Mouse (Mus musculus): ENCODE data around the gene 1700113H08Rik.

DNA sequence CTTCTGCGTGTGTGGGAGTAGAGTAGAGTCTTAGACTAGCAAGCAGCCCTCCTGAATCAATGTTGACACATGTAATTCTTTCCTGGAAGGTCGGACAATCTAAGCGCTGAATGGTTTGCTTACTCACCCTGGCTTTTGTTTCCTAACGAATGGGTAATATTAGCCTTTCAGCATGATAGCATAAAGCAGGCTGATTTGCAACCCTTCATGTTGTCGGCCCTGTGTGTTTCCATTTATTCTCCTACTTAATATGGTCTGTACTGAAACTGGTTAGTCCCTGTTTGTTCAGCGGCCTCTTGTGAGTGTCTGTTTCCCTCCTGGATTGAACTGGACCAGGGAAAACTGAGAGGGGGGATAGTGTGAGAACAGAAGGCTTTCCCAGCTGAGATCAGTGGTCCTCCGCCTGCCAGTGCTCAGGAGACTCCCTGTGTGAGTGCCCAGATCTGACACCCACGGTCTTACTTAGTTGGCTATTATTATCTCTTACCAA lies 214.3 kb downstream of the 1700113H08Rik start:
- TF ChIP-seq CTCF (IDR thresholded peaks at IDR 0.05; ENCODE audit: extremely low read depth, insufficient read depth, low read length), result no peak
- TF ChIP-seq POLR2A (IDR thresholded peaks at IDR 0.05; ENCODE audit: extremely low read depth, insufficient read depth, low read length), result no peak

Measured in cortical plate, adult 2 months (tissue).